Mouse (Mus musculus) heart, postnatal 0 days (tissue): ENCODE results near the gene Med6. TPM values are rescaled to one million over a fixed set of nuclear protein-coding genes. Genes with fewer than 3 reads are reported as not detected.
A peak's percentile ranks its signal among the peaks of the same experiment; 100 is the strongest.

ENCODE experiments used
- ATAC-seq: fragments of 200-750 bp; cut with Nextera tagmentation; 2 replicates; pipeline ENCODE4 v1.8.0; 2017; ENCODE audit warnings: low read depth, moderate number of reproducible peaks, moderate library complexity; ENCODE audit not compliant: insufficient read depth
- DNase-seq: peaks from one replicate; pipeline ENCODE4 v3.0.0-alpha.2; 2016; ENCODE audit warnings: low spot score
- H3K27ac ChIP-seq: fragments of 300-500 bp; sonication (generic); 2 replicates; pipeline ENCODE4 v1.5.1; 2014; ENCODE audit warnings: low read depth, mild to moderate bottlenecking
- H3K27me3 ChIP-seq: fragments of 300-500 bp; sonication (generic); 2 replicates; pipeline ENCODE4 v1.6.1; 2014; ENCODE audit warnings: low read length, mixed read lengths; ENCODE audit not compliant: control insufficient read depth, insufficient read depth
- H3K36me3 ChIP-seq: fragments of 300-500 bp; sonication (generic); replicated peaks from 2 replicates; pipeline ENCODE4 v1.6.1; 2014; ENCODE audit warnings: low read length, mixed read lengths; ENCODE audit not compliant: control insufficient read depth, insufficient read depth
- H3K4me1 ChIP-seq: fragments of 300-500 bp; sonication (generic); 2 replicates; pipeline ENCODE4 v1.6.1; 2014; ENCODE audit warnings: antibody characterized with exemption; ENCODE audit not compliant: control insufficient read depth, insufficient read depth
- H3K4me2 ChIP-seq: fragments of 300-500 bp; sonication (generic); 2 replicates; pipeline ENCODE4 v1.6.1; 2014; ENCODE audit warnings: low read depth, mild to moderate bottlenecking, low read length, moderate library complexity
- H3K4me3 ChIP-seq: fragments of 300-500 bp; sonication (generic); 2 replicates; pipeline ENCODE4 v1.5.1; 2014; ENCODE audit warnings: low read depth, low read length
- H3K9ac ChIP-seq: fragments of 300-500 bp; sonication (generic); replicated peaks from 2 replicates; pipeline ENCODE4 v1.6.1; 2014; ENCODE audit warnings: low read depth, low read length, mixed read lengths
- H3K9me3 ChIP-seq: fragments of 300-500 bp; sonication (generic); replicated peaks from 2 replicates; pipeline ENCODE4 v1.6.1; 2016; ENCODE audit warnings: low read length; ENCODE audit not compliant: control insufficient read depth
- CTCF ChIP-seq: IDR thresholded peaks from 2 replicates; pipeline ENCODE4 v1.5.1; 2016; ENCODE audit warnings: antibody characterized with exemption, control low read depth, low read depth
- EP300 ChIP-seq: IDR thresholded peaks from 2 replicates; pipeline ENCODE4 v1.6.1; 2016; ENCODE audit warnings: antibody characterized with exemption, low read depth
- WGBS: fragments of 180-500 bp; shearing (Covaris S2); extraction: QIAGEN DNeasy Blood & Tissue Kit; methylation state at CpG from one replicate; pipeline ENCODE4 v1.1.7; 2014; 5-methylcytosine and 5-hydroxymethylcytosine counted together
- polyA plus RNA-seq: library from polyadenylated mRNA; unstranded; fragments of >200 nt; fragmentation: Nextera tagmentation; extraction: Ambion mirVana; gene quantifications from 2 replicates; pipeline ENCODE4 v1.2.1, GENCODE M21; 2015
- total RNA-seq: library from RNA; depleted of rRNA; stranded (reverse); fragments of >200 nt; gene quantifications from 2 replicates; pipeline ENCODE4 v1.2.3, GENCODE M21; 2014; ENCODE audit warnings: low replicate concordance

Med6 gene
- total and polyA plus RNA-seq, 2 experiments from 2014 or later: 13.5 to 31.8 TPM

DNA sequence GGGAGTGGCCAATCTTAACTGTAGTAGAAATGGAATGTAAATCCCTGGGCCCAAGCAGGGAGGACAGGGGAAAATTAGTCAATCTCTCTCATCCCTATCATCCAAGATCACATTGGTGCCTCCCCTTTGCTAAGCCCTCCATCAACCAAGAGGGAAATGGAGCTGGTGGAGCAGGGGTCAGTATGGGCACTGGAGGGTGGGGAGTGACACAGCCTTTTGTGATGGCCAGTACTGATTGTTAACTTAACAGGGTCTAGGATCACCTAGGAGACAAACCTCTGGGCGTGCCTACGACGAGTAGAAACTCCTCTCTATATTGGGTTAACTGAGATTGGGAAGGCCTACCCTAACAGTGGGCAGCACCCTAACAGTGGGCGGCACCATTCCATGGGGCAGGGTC, 28.6 kb upstream of the Med6 start:
- DNase-seq: no peak
- Histone ChIP-seq H3K4me1 (no peaks in the 10 kb centered on the region), H3K9ac (no peak overlapping the region), H3K27ac (no peak overlapping the region), H3K27me3 (0 out of 2 replicates have a peak, but pooled peaks cover 8% of the 10 kb centered on the region), H3K36me3 (no peaks in the 10 kb centered on the region), H3K4me2 (no peak overlapping the region), H3K4me3 (no peak overlapping the region), H3K9me3 (no peaks in the 10 kb centered on the region)
- no peak for ATAC-seq
- TF ChIP-seq EP300 (no peak), CTCF (no peak)
- 70% methylated on average over 4 of the region's 4 CpGs for WGBS

DNA sequence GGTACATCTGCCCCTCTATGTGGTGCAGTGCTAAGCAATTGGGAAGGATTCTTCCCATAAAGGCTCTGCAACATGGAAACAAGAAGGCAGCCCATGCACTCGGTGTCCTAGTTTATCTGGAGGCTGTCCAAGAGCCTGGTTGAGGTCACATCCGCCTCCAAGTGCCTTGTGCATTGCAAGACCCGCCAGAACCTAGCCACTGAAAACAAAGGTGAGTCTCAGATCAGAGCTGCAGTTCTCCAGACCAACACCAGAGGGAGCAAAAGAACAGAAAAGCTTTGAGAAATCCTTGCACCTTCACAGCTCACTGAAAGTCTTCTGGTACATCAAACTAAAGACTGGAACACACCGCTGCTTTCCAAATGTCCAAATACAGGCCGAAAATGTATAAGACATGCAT, 24.5 kb upstream of the Med6 start:
- DNase-seq (peak; percentile 46), ATAC-seq (no peak)
- H3K27ac ChIP-seq: no peak overlapping the region
- no peaks in the 10 kb centered on the region for H3K4me1 ChIP-seq
- no peaks in the 10 kb centered on the region for H3K36me3 ChIP-seq
- H3K4me3 ChIP-seq: no peak overlapping the region
- H3K9ac ChIP-seq: no peak overlapping the region
- no peak for TF ChIP-seq EP300
- TF ChIP-seq CTCF: peak; percentile 88
- no peaks in the 10 kb centered on the region for H3K9me3 ChIP-seq
- no peak overlapping the region for H3K4me2 ChIP-seq
- no peaks in the 10 kb centered on the region for H3K27me3 ChIP-seq
- 12% methylated on average over 5 of the region's 5 CpGs for WGBS

DNA sequence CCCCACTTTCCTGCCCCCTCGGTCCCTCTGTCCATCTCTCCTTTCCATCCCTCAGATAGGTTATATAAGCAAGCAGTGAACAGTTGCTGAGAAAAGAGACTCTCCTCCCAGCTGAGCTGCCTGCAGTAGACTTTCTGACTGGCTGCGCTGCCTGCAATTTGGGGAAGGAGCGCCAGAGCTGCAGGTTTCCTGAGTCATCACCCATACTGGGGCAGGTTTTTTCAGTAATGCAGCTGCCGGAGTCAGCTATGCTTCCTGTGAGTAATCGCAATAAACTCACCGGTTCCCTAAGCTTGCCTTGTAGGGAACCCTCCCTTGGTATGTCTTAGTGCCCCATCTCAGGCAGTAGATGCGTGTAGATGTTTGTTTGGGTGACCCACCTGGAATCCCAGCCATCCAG, 22.2 kb upstream of the Med6 start:
- H3K9ac ChIP-seq: no peak overlapping the region
- DNase-seq (no peak), ATAC-seq (no peak)
- no peak overlapping the region for H3K4me3 ChIP-seq
- whole genome bisulfite sequencing: 64% methylated on average over 7 of the region's 7 CpGs
- H3K27me3 ChIP-seq: no peaks in the 10 kb centered on the region
- no peaks in the 10 kb centered on the region for H3K36me3 ChIP-seq
- no peak overlapping the region for H3K4me2 ChIP-seq
- H3K27ac ChIP-seq: no peak overlapping the region
- no peaks in the 10 kb centered on the region for H3K9me3 ChIP-seq
- no peaks in the 10 kb centered on the region for H3K4me1 ChIP-seq
- TF ChIP-seq CTCF (no peak), EP300 (no peak)

DNA sequence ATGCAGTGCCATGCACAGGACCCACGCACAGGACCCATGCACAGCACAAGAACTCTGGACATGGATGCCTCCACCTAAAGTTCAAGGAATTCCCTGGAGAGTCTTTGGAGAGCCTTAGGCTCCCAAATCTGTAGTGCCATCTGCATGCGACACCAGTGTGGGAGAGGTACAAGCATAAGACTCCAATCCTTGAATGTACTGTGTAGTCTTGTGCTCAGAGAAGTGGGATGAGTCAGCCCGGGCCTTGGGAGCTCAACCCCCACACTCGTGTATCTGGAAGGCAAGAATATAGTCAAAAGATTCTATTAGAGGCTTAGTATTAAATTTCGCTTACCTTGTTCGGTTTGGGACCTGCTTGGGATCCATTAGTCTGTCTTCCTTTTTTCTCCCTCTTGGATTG, 21.0 kb upstream of the Med6 start:
- no peak overlapping the region for H3K9ac ChIP-seq
- H3K9me3 ChIP-seq: no peaks in the 10 kb centered on the region
- H3K27me3 ChIP-seq: no peaks in the 10 kb centered on the region
- no peak for DNase-seq
- WGBS: 76% methylated on average over 6 of the region's 6 CpGs
- ATAC-seq: no peak
- no peaks in the 10 kb centered on the region for H3K4me1 ChIP-seq
- no peak overlapping the region for H3K4me2 ChIP-seq
- TF ChIP-seq EP300 (no peak), CTCF (no peak)
- H3K4me3 ChIP-seq: no peak overlapping the region
- H3K27ac ChIP-seq: no peak overlapping the region
- H3K36me3 ChIP-seq: no peaks in the 10 kb centered on the region

- ATAC-seq: no peak
- Histone ChIP-seq H3K4me2 (no peak overlapping the region), H3K27me3 (no peaks in the 10 kb centered on the region), H3K36me3 (no peaks in the 10 kb centered on the region), H3K9me3 (no peaks in the 10 kb centered on the region), H3K27ac (no peak overlapping the region), H3K4me1 (no peaks in the 10 kb centered on the region), H3K9ac (no peak overlapping the region), H3K4me3 (no peak overlapping the region)
- DNase-seq: no peak
- TF ChIP-seq CTCF (no peak), EP300 (no peak)
These were observed 14.6 kb upstream of the Med6 start for GRCm38 (mm10) chr12:81609445-81609844.

GRCm38 (mm10) chr12:81604995-81605784, 10.4 kb upstream of the Med6 start:
- WGBS: 42% methylated on average over 5 of the region's 5 CpGs
- TF ChIP-seq EP300 (no peak), CTCF (no peak)
- 0 out of 2 replicates have a peak, but pooled peaks cover 3% of the 10 kb centered on the region for H3K27me3 ChIP-seq
- no peak overlapping the region for H3K4me2 ChIP-seq
- H3K9me3 ChIP-seq: no peaks in the 10 kb centered on the region
- DNase-seq (no peak), ATAC-seq (no peak)
- H3K9ac ChIP-seq: no peak overlapping the region
- H3K4me3 ChIP-seq: no peak overlapping the region
- no peaks in the 10 kb centered on the region for H3K36me3 ChIP-seq
- H3K27ac ChIP-seq: no peak overlapping the region
- H3K4me1 ChIP-seq: no peaks in the 10 kb centered on the region
